Mouse (Mus musculus) intestine, embryonic 14.5 days (tissue): Measurements from ENCODE around the gene Grid2ip. TPM values are rescaled to one million over a fixed set of nuclear protein-coding genes. Genes with fewer than 3 reads are reported as not detected.

Source experiments
- polyA plus RNA-seq: library from polyadenylated mRNA; unstranded; fragments of >200 nt; fragmentation: Nextera tagmentation; extraction: Ambion mirVana; gene quantifications from 2 replicates; pipeline ENCODE4 v1.2.1, GENCODE M21; 2014

Gene Grid2ip
- polyA plus RNA-seq, 1 experiment from 2014 or later = 0.30 TPM

Other genes starting within 250 kb of the Grid2ip start
- gene Rnf216, start 244.3 kb upstream of the Grid2ip start, polyA plus RNA-seq = 31.0 and 32.0 TPM in 2 replicates
- not detected in 2 replicates for gene Olfr718-ps1, start 209.8 kb upstream of the Grid2ip start, polyA plus RNA-seq
- gene Rbak, start 176.6 kb upstream of the Grid2ip start, polyA plus RNA-seq = 9.6 and 11.6 TPM in 2 replicates
- not detected in 2 replicates for gene Spdye4b, start 176.3 kb upstream of the Grid2ip start, polyA plus RNA-seq
- not detected in 2 replicates for gene Spdye4a, start 130.4 kb upstream of the Grid2ip start, polyA plus RNA-seq
- 14.0 and 16.6 TPM in 2 replicates for gene Zfp12, start 122.2 kb upstream of the Grid2ip start, polyA plus RNA-seq
- gene Zfp316, start 87.3 kb upstream of the Grid2ip start, polyA plus RNA-seq = 1.2 and 2.0 TPM in 2 replicates
- not detected in 2 replicates for gene Zfp853, start 63.7 kb upstream of the Grid2ip start, polyA plus RNA-seq
- gene E130309D02Rik, start 42.0 kb upstream of the Grid2ip start, polyA plus RNA-seq = 35.7 and 37.5 TPM in 2 replicates
- 73.5 and 78.4 TPM in 2 replicates for gene Zdhhc4, start 28.1 kb upstream of the Grid2ip start, polyA plus RNA-seq
- gene Kdelr2, start 46.5 kb downstream of the Grid2ip start, polyA plus RNA-seq = 311 and 337 TPM in 2 replicates
- 9.3 and 10.3 TPM in 2 replicates for gene Daglb, start 107.2 kb downstream of the Grid2ip start, polyA plus RNA-seq
- gene Rac1, start 170.7 kb downstream of the Grid2ip start, polyA plus RNA-seq = 439 and 475 TPM in 2 replicates